Mouse (Mus musculus): ENCODE data around the gene Mthfsd. TPM values are rescaled to one million over a fixed set of nuclear protein-coding genes. Genes with fewer than 3 reads are reported as not detected.

Gene Mthfsd
- polyA plus RNA-seq, 1 experiment from 2014 or later: 56.1 TPM

GRCm38 (mm10) chr8:121125311-121125876, 17.2 kb upstream of the Mthfsd start:
- peak overlapping the region; percentile 17; the same call in 1 of the 2 replicates for H3K4me3 ChIP-seq (ENCODE audit: low read depth, low read length)
- H3K27ac ChIP-seq (ENCODE audit: low read depth, low read length): no peak overlapping the region
- peaks cover 5% of the 10 kb centered on the region for H3K4me1 ChIP-seq (replicated peaks; ENCODE audit: control insufficient read depth, insufficient read depth, low read length)
- H3K9ac ChIP-seq (ENCODE audit: low read depth, low read length): no peak overlapping the region
- no peaks in the 10 kb centered on the region for H3K36me3 ChIP-seq (ENCODE audit: control insufficient read depth, insufficient read depth, low read length)
- peaks cover 99% of the 10 kb centered on the region for H3K27me3 ChIP-seq (ENCODE audit: control insufficient read depth, insufficient read depth, low read length)
- H3K4me2 ChIP-seq (replicated peaks; ENCODE audit: low read depth, low read length): peak overlapping the region; percentile 48
- ATAC-seq (ENCODE audit: low FRiP score) (peak; percentile 65), DNase-seq (ENCODE audit: low spot score) (peak; percentile 83)
- under 1% methylated on average over 34 of the region's 36 CpGs for WGBS
- H3K9me3 ChIP-seq (ENCODE audit: control insufficient read depth, low read length): no peaks in the 10 kb centered on the region

GRCm38 (mm10) chr8:121124547-121125239, 16.5 kb upstream of the Mthfsd start:
- peaks cover 99% of the 10 kb centered on the region for H3K27me3 ChIP-seq (ENCODE audit: control insufficient read depth, insufficient read depth, low read length)
- peak; percentile 44 for DNase-seq (ENCODE audit: low spot score)
- H3K4me3 ChIP-seq (ENCODE audit: low read depth, low read length): no peak overlapping the region
- WGBS: 3% methylated on average over 17 of the region's 17 CpGs
- H3K36me3 ChIP-seq (ENCODE audit: control insufficient read depth, insufficient read depth, low read length): no peaks in the 10 kb centered on the region
- peaks cover 5% of the 10 kb centered on the region for H3K4me1 ChIP-seq (replicated peaks; ENCODE audit: control insufficient read depth, insufficient read depth, low read length)
- peak; percentile 25; the same call in 1 of the 2 replicates for ATAC-seq (ENCODE audit: low FRiP score)
- no peak overlapping the region for H3K4me2 ChIP-seq (replicated peaks; ENCODE audit: low read depth, low read length)
- no peak overlapping the region for H3K9ac ChIP-seq (ENCODE audit: low read depth, low read length)
- H3K27ac ChIP-seq (ENCODE audit: low read depth, low read length): no peak overlapping the region
- no peaks in the 10 kb centered on the region for H3K9me3 ChIP-seq (ENCODE audit: control insufficient read depth, low read length)

- no peak overlapping the region for H3K4me2 ChIP-seq (replicated peaks; ENCODE audit: low read depth, low read length)
- no peak overlapping the region for H3K9ac ChIP-seq (ENCODE audit: low read depth, low read length)
- H3K27me3 ChIP-seq (ENCODE audit: control insufficient read depth, insufficient read depth, low read length): peaks cover 97% of the 10 kb centered on the region
- no peak for ATAC-seq (ENCODE audit: low FRiP score)
- no peaks in the 10 kb centered on the region for H3K36me3 ChIP-seq (ENCODE audit: control insufficient read depth, insufficient read depth, low read length)
- WGBS: 42% methylated on average over 2 of the region's 2 CpGs
- peaks cover 5% of the 10 kb centered on the region for H3K4me1 ChIP-seq (replicated peaks; ENCODE audit: control insufficient read depth, insufficient read depth, low read length)
- no peak overlapping the region for H3K27ac ChIP-seq (ENCODE audit: low read depth, low read length)
- H3K9me3 ChIP-seq (ENCODE audit: control insufficient read depth, low read length): no peaks in the 10 kb centered on the region
- DNase-seq (ENCODE audit: low spot score): no peak
- no peak overlapping the region for H3K4me3 ChIP-seq (ENCODE audit: low read depth, low read length)
Observed at GRCm38 (mm10) chr8:121123113-121123512, 14.9 kb upstream of the Mthfsd start.

GRCm38 (mm10) chr8:121122368-121122767, 14.2 kb upstream of the Mthfsd start:
- Histone ChIP-seq H3K4me2 (replicated peaks; ENCODE audit: low read depth, low read length) (no peak overlapping the region), H3K27ac (ENCODE audit: low read depth, low read length) (no peak overlapping the region), H3K4me1 (replicated peaks; ENCODE audit: control insufficient read depth, insufficient read depth, low read length) (peaks cover 7% of the 10 kb centered on the region), H3K27me3 (ENCODE audit: control insufficient read depth, insufficient read depth, low read length) (peaks cover 97% of the 10 kb centered on the region), H3K9me3 (ENCODE audit: control insufficient read depth, low read length) (no peaks in the 10 kb centered on the region), H3K36me3 (ENCODE audit: control insufficient read depth, insufficient read depth, low read length) (no peaks in the 10 kb centered on the region), H3K4me3 (ENCODE audit: low read depth, low read length) (no peak overlapping the region), H3K9ac (ENCODE audit: low read depth, low read length) (no peak overlapping the region)
- whole genome bisulfite sequencing: 7% methylated on average over 7 of the region's 7 CpGs
- no peak for ATAC-seq (ENCODE audit: low FRiP score)
- DNase-seq (ENCODE audit: low spot score): peak; percentile 32

- no peak for ATAC-seq (ENCODE audit: low FRiP score)
- DNase-seq (ENCODE audit: low spot score): peak; percentile 20
- peaks cover 9% of the 10 kb centered on the region for H3K4me1 ChIP-seq (replicated peaks; ENCODE audit: control insufficient read depth, insufficient read depth, low read length)
- H3K27ac ChIP-seq (ENCODE audit: low read depth, low read length): no peak overlapping the region
- H3K9ac ChIP-seq (ENCODE audit: low read depth, low read length): no peak overlapping the region
- H3K36me3 ChIP-seq (ENCODE audit: control insufficient read depth, insufficient read depth, low read length): no peaks in the 10 kb centered on the region
- H3K4me2 ChIP-seq (replicated peaks; ENCODE audit: low read depth, low read length): no peak overlapping the region
- H3K27me3 ChIP-seq (ENCODE audit: control insufficient read depth, insufficient read depth, low read length): peaks cover 97% of the 10 kb centered on the region
- WGBS: 7% methylated on average over 8 of the region's 8 CpGs
- H3K9me3 ChIP-seq (ENCODE audit: control insufficient read depth, low read length): no peaks in the 10 kb centered on the region
- no peak overlapping the region for H3K4me3 ChIP-seq (ENCODE audit: low read depth, low read length)
Observed at GRCm38 (mm10) chr8:121121704-121122103, 13.5 kb upstream of the Mthfsd start.

- Histone ChIP-seq H3K9ac (ENCODE audit: low read depth, low read length) (no peak overlapping the region), H3K4me3 (ENCODE audit: low read depth, low read length) (no peak overlapping the region), H3K9me3 (ENCODE audit: control insufficient read depth, low read length) (no peaks in the 10 kb centered on the region), H3K4me1 (replicated peaks; ENCODE audit: control insufficient read depth, insufficient read depth, low read length) (peaks cover 10% of the 10 kb centered on the region), H3K27me3 (ENCODE audit: control insufficient read depth, insufficient read depth, low read length) (peaks cover 97% of the 10 kb centered on the region), H3K4me2 (replicated peaks; ENCODE audit: low read depth, low read length) (no peak overlapping the region), H3K27ac (ENCODE audit: low read depth, low read length) (no peak overlapping the region), H3K36me3 (ENCODE audit: control insufficient read depth, insufficient read depth, low read length) (no peaks in the 10 kb centered on the region)
- WGBS: 5% methylated on average over 17 of the region's 17 CpGs
- DNase-seq (ENCODE audit: low spot score) (peak; percentile 36), ATAC-seq (ENCODE audit: low FRiP score) (no peak)
Observed at GRCm38 (mm10) chr8:121120456-121121419, 12.5 kb upstream of the Mthfsd start.

- no peak for ATAC-seq (ENCODE audit: low FRiP score)
- H3K4me2 ChIP-seq (replicated peaks; ENCODE audit: low read depth, low read length): no peak overlapping the region
- no peaks in the 10 kb centered on the region for H3K36me3 ChIP-seq (ENCODE audit: control insufficient read depth, insufficient read depth, low read length)
- no peak overlapping the region for H3K27ac ChIP-seq (ENCODE audit: low read depth, low read length)
- H3K9ac ChIP-seq (ENCODE audit: low read depth, low read length): no peak overlapping the region
- H3K4me1 ChIP-seq (replicated peaks; ENCODE audit: control insufficient read depth, insufficient read depth, low read length): peaks cover 8% of the 10 kb centered on the region; the same call in 1 of the 2 replicates
- peak; percentile 48 for DNase-seq (ENCODE audit: low spot score)
- H3K9me3 ChIP-seq (ENCODE audit: control insufficient read depth, low read length): no peaks in the 10 kb centered on the region
- peaks cover 97% of the 10 kb centered on the region for H3K27me3 ChIP-seq (ENCODE audit: control insufficient read depth, insufficient read depth, low read length)
- peak overlapping the region; percentile 12; the same call in 1 of the 2 replicates for H3K4me3 ChIP-seq (ENCODE audit: low read depth, low read length)
- 5% methylated on average over 12 of the region's 12 CpGs for WGBS
Observed at GRCm38 (mm10) chr8:121119635-121120455, 11.7 kb upstream of the Mthfsd start.

Measured in hindbrain, embryonic 11.5 days (tissue).